Mouse (Mus musculus) kidney, postnatal 0 days (tissue): ENCODE results near the gene Kdm5b. TPM values are rescaled to one million over a fixed set of nuclear protein-coding genes. Genes with fewer than 3 reads are reported as not detected.

Experiments
- ATAC-seq: fragments of 200-750 bp; cut with Nextera tagmentation; replicated peaks from 2 replicates; pipeline ENCODE4 v1.8.0; 2017; ENCODE audit warnings: low read depth, moderate number of reproducible peaks, moderate TSS enrichment, moderate library complexity; ENCODE audit not compliant: low FRiP score
- DNase-seq: peaks from one replicate; pipeline ENCODE4 v3.0.0-alpha.2; 2016; ENCODE audit warnings: low spot score
- H3K27ac ChIP-seq: fragments of 300-500 bp; sonication (generic); 2 replicates; pipeline ENCODE4 v1.5.1; 2014; ENCODE audit warnings: mild to moderate bottlenecking
- H3K27me3 ChIP-seq: fragments of 300-500 bp; sonication (generic); 2 replicates; pipeline ENCODE4 v1.6.1; 2014; ENCODE audit warnings: low read length, mixed read lengths; ENCODE audit not compliant: insufficient read depth
- H3K36me3 ChIP-seq: fragments of 300-500 bp; sonication (generic); 2 replicates; pipeline ENCODE4 v1.6.1; 2014; ENCODE audit warnings: low read length, mixed read lengths; ENCODE audit not compliant: insufficient read depth
- H3K4me1 ChIP-seq: fragments of 300-500 bp; sonication (generic); replicated peaks from 2 replicates; pipeline ENCODE4 v1.6.1; 2014; ENCODE audit warnings: antibody characterized with exemption, low read length, mixed read lengths; ENCODE audit not compliant: insufficient read depth
- H3K4me2 ChIP-seq: fragments of 300-500 bp; sonication (generic); 2 replicates; pipeline ENCODE4 v1.6.1; 2014; ENCODE audit warnings: mild to moderate bottlenecking, low read length, moderate library complexity, mixed read lengths
- H3K4me3 ChIP-seq: fragments of 300-500 bp; sonication (generic); replicated peaks from 2 replicates; pipeline ENCODE4 v1.5.1; 2014; ENCODE audit warnings: low read depth, low read length
- H3K9ac ChIP-seq: fragments of 300-500 bp; sonication (generic); 2 replicates; pipeline ENCODE4 v1.6.1; 2014; ENCODE audit warnings: low read depth, low read length
- H3K9me3 ChIP-seq: fragments of 300-500 bp; sonication (generic); replicated peaks from 2 replicates; pipeline ENCODE4 v1.6.1; 2016; ENCODE audit warnings: low read length, inconsistent platforms, mixed read lengths
- CTCF ChIP-seq: IDR thresholded peaks from 2 replicates; pipeline ENCODE4 v1.5.1; 2016; ENCODE audit warnings: antibody characterized with exemption, low read depth, mild to moderate bottlenecking, moderate library complexity
- WGBS: fragments of 180-500 bp; shearing (Covaris S2); extraction: QIAGEN DNeasy Blood & Tissue Kit; methylation state at CpG from one replicate; pipeline ENCODE4 v1.1.7; 2014; 5-methylcytosine and 5-hydroxymethylcytosine counted together
- polyA plus RNA-seq: library from polyadenylated mRNA; unstranded; fragments of >200 nt; fragmentation: Nextera tagmentation; extraction: Ambion mirVana; gene quantifications from 2 replicates; pipeline ENCODE4 v1.2.1, GENCODE M21; 2015

Kdm5b gene
- polyA plus RNA-seq, 1 experiment from 2014 or later = 40.2 TPM

DNA sequence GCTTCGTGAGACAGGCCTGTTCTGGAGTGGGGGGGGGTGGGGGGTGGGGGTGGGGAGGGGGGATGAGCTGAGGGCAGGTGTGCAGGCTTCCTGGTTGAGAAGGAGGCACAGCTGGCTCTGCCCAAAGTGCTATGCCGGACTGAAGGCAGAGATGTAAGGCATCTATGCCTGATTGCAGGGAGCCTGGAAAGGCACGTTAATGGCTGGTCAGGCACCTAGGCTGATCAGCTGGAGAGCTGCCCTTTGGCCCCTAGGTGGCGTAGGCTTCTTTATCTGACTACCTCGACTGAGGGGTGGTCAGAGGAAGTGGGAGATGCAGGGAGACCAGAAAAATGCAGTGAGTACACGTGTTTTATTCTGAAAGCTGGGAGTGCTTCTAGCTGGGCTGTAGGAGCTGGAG lies 120.6 kb downstream of the Kdm5b start:
- peak; percentile 31; the same call in 1 of the 2 replicates for TF ChIP-seq CTCF
- no peaks in the 10 kb centered on the region for H3K36me3 ChIP-seq
- H3K9me3 ChIP-seq = no peaks in the 10 kb centered on the region
- WGBS = 25% methylated on average over 6 of the region's 6 CpGs
- no peak overlapping the region for H3K4me2 ChIP-seq
- no peak overlapping the region for H3K4me3 ChIP-seq
- H3K27ac ChIP-seq = no peak overlapping the region
- ATAC-seq (no peak), DNase-seq (no peak)
- H3K4me1 ChIP-seq = no peaks in the 10 kb centered on the region
- no peaks in the 10 kb centered on the region for H3K27me3 ChIP-seq
- no peak overlapping the region for H3K9ac ChIP-seq

DNA sequence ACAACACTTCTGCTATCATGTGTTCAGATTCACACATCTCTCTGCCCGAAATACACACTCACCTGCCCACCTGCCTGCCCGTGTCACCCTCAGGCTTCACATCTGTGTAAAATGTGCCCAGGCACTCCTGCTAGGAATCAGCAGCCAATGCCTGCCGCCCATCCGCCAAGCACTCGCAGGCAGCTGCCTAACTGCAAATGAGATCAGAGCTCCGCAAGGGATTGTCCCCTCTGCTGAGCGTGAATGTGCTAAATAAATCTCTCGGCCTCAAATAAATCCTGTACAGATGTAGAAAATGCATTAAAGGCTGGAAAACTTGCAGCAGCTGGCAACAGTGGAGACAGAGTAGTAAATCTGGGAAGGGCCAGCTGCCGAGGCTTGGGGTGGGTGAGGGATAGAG lies 122.5 kb downstream of the Kdm5b start:
- WGBS = 37% methylated on average over 9 of the region's 9 CpGs
- Histone ChIP-seq H3K9ac (no peak overlapping the region), H3K4me1 (no peaks in the 10 kb centered on the region), H3K36me3 (no peaks in the 10 kb centered on the region), H3K27me3 (no peaks in the 10 kb centered on the region), H3K4me2 (no peak overlapping the region), H3K4me3 (no peak overlapping the region), H3K9me3 (no peaks in the 10 kb centered on the region), H3K27ac (no peak overlapping the region)
- no peak for TF ChIP-seq CTCF
- peak; percentile 51 for DNase-seq
- ATAC-seq = no peak

Other genes starting within 250 kb of the Kdm5b start
- 2.0 and 2.3 TPM in 2 replicates for gene Ppfia4, start 227.2 kb upstream of the Kdm5b start, polyA plus RNA-seq
- gene Tmem183a, start 198.2 kb upstream of the Kdm5b start, polyA plus RNA-seq = 56.7 and 65.7 TPM in 2 replicates
- gene 4933406M09Rik, start 174.2 kb upstream of the Kdm5b start, polyA plus RNA-seq = not detected in 2 replicates
- 16.1 and 22.7 TPM in 2 replicates for gene Cyb5r1, start 154.6 kb upstream of the Kdm5b start, polyA plus RNA-seq
- 94.4 and 95.6 TPM in 2 replicates for gene Adipor1, start 144.8 kb upstream of the Kdm5b start, polyA plus RNA-seq
- gene Klhl12, start 104.6 kb upstream of the Kdm5b start, polyA plus RNA-seq = 17.8 and 21.2 TPM in 2 replicates
- 33.8 and 38.7 TPM in 2 replicates for gene Rabif, start 65.5 kb upstream of the Kdm5b start, polyA plus RNA-seq
- not detected in 2 replicates for gene Mgat4e, start 10.5 kb upstream of the Kdm5b start, polyA plus RNA-seq
- gene Syt2, start 86.5 kb downstream of the Kdm5b start, polyA plus RNA-seq = 0.45 and 0.58 TPM in 2 replicates